Mouse (Mus musculus) B cell, adult (primary cell): ENCODE data around the gene Rps27. TPM values are rescaled to one million over a fixed set of nuclear protein-coding genes. Genes with fewer than 3 reads are reported as not detected.

Experiments
- total RNA-seq: library from RNA; stranded (reverse); gene quantifications from 4 replicates; pipeline ENCODE4 v1.2.4, GENCODE M21; 2023; ENCODE audit not compliant: inconsistent age

Gene Rps27
- 9,271 to 10,786 TPM (median 10,164 TPM) in 4 replicates for total RNA-seq

GRCm38 (mm10) chr3:90213377-90213866 is at the start of gene Rps27, which contains the start of gene Rab13:
Gene Rps27, minus strand, starts transcription at chr3:90213651.
Gene Rab13, plus strand, starts transcription at chr3:90213695.

GRCm38 (mm10) chr3:90253653-90254418 is 40.4 kb upstream of the Rps27 start, which contains the start of gene Crtc2:
Gene Crtc2, plus strand, starts transcription at chr3:90254163.

GRCm38 (mm10) chr3:90247960-90248745 is 34.7 kb upstream of the Rps27 start, which contains the start of gene Slc39a1:
Gene Slc39a1, plus strand, starts transcription at chr3:90248172.

GRCm38 (mm10) chr3:90242984-90243775 is 29.7 kb upstream of the Rps27 start, which contains the start of gene Creb3l4:
Gene Creb3l4, minus strand, starts transcription at chr3:90243512.

GRCm38 (mm10) chr3:90231507-90232333 is 18.3 kb upstream of the Rps27 start, which contains the start of gene Jtb:
Gene Jtb, plus strand, starts transcription at chr3:90231597.

Other genes with a start within 250 kb of the Rps27 start
- gene Hax1, start 214.9 kb downstream of the Rps27 start, total RNA-seq = 49.4 to 71.9 TPM (median 64.8 TPM) in 4 replicates
- gene 4933434E20Rik, start 162.0 kb downstream of the Rps27 start, total RNA-seq = 99.0 to 130 TPM (median 121 TPM) in 4 replicates
- gene Ubap2l, start 161.0 kb downstream of the Rps27 start, total RNA-seq = 262 to 354 TPM (median 316 TPM) in 4 replicates
- 552 to 576 TPM (median 565 TPM) in 4 replicates for gene Tpm3, start 141.0 kb downstream of the Rps27 start, total RNA-seq
- gene Nup210l, start 109.5 kb downstream of the Rps27 start, total RNA-seq = 1.3 to 2.2 TPM (median 1.5 TPM) in 4 replicates
- gene Rab13, start within 50 bp of the Rps27 start, total RNA-seq = 0.93 TPM in 1 of 4 replicates, not detected in the others
- gene Jtb, start 17.9 kb upstream of the Rps27 start, total RNA-seq = 90.1 to 110 TPM (median 97.2 TPM) in 4 replicates
- gene Creb3l4, start 29.9 kb upstream of the Rps27 start, total RNA-seq = not detected in 4 replicates
- 29.2 to 30.8 TPM (median 30.3 TPM) in 4 replicates for gene Slc39a1, start 34.5 kb upstream of the Rps27 start, total RNA-seq
- 175 to 191 TPM (median 186 TPM) in 4 replicates for gene Crtc2, start 40.5 kb upstream of the Rps27 start, total RNA-seq
- 174 to 198 TPM (median 187 TPM) in 4 replicates for gene Dennd4b, start 51.5 kb upstream of the Rps27 start, total RNA-seq
- gene Gatad2b, start 79.5 kb upstream of the Rps27 start, total RNA-seq = 110 to 130 TPM (median 118 TPM) in 4 replicates
- 0.99 to 2.0 TPM (median 1.6 TPM) in 4 replicates for gene Slc27a3, start 176.3 kb upstream of the Rps27 start, total RNA-seq
- gene Ints3, start 220.0 kb upstream of the Rps27 start, total RNA-seq = 50.8 to 61.1 TPM (median 56.2 TPM) in 4 replicates